Mouse (Mus musculus): ENCODE results near the gene Hypk. TPM values are rescaled to one million over a fixed set of nuclear protein-coding genes. Genes with fewer than 3 reads are reported as not detected.
A peak's percentile ranks its signal among the peaks of the same experiment; 100 is the strongest.
"Not testable (repeated sequence)": the region's sequence is repeated elsewhere in the genome, so short reads cannot be mapped to it uniquely, and the experiment has no call there.

Gene Hypk
- total and polyA plus RNA-seq, 3 experiments: 17.6 to 79.7 TPM; not detected in 1

GRCm38 (mm10) chr2:121474180-121474535 is 21.1 kb downstream of the Hypk start:
- Histone ChIP-seq H3K4me1 (ENCODE audit: control insufficient read depth in 1 of 2, insufficient read depth in 2 of 2, low read length in 2 of 2) (peaks cover 0 to 2% of the 10 kb centered on the region in 2 experiments; a peak in 3 of 4 replicates), H3K4me3 (ENCODE audit: control insufficient read depth in 1 of 2, insufficient read depth in 1 of 2, low read depth in 2 of 2, low read length in 2 of 2) (peak overlapping the region; percentile 72 to 90), H3K27me3 (ENCODE audit: control insufficient read depth in 1 of 2, insufficient read depth in 2 of 2, low read length in 2 of 2) (no peaks in the 10 kb centered on the region), H3K9me3 (replicated peaks; ENCODE audit: insufficient read depth, low read length) (no peaks in the 10 kb centered on the region), H3K79me2 (ENCODE audit: control insufficient read depth, insufficient read depth, low read length, poor library complexity) (peaks cover 6% of the 10 kb centered on the region), H3K9ac (ENCODE audit: control insufficient read depth, low read depth, low read length, poor library complexity, severe bottlenecking) (peak overlapping the region; percentile 91), H3K27ac (ENCODE audit: control insufficient read depth, low read depth, low read length) (peak overlapping the region; percentile 95), H3K36me3 (ENCODE audit: control insufficient read depth in 1 of 2, insufficient read depth in 2 of 2, low read length in 2 of 2) (peaks cover 0 to 2% of the 10 kb centered on the region in 2 experiments; a peak in 2 of 4 replicates)
- TF ChIP-seq MYB (IDR thresholded peaks at IDR 0.05; ENCODE audit: low read depth, low read length): no peak
- TF ChIP-seq MXI1 (IDR thresholded peaks at IDR 0.05; ENCODE audit: low read depth, low read length): 0 out of 2 replicates have a peak, but pooled peaks have one; percentile 7
- no peak for TF ChIP-seq CHD2 (IDR thresholded peaks at IDR 0.05; ENCODE audit: low read length)
- TF ChIP-seq POLR2A (IDR thresholded peaks at IDR 0.05; ENCODE audit: control insufficient read depth in 1 of 2, insufficient read depth in 1 of 2, low read depth in 1 of 2, low read length in 2 of 2, poor library complexity in 1 of 2): 0 out of 4 replicates have a peak, but pooled peaks of 1 of the 2 experiments have one; percentile 30
- TF ChIP-seq ZNF384 (IDR thresholded peaks at IDR 0.05; ENCODE audit: low read depth, low read length): no peak
- no peak for TF ChIP-seq RAD21 (IDR thresholded peaks at IDR 0.05; ENCODE audit: low read depth, low read length)
- no peak for TF ChIP-seq MAZ (IDR thresholded peaks at IDR 0.05; ENCODE audit: low read depth, low read length)
- peak; percentile 50 for DNase-seq (ENCODE audit: low read depth, low spot score)

GRCm38 (mm10) chr2:121475306-121475705 is 22.2 kb downstream of the Hypk start:
- H3K79me2 ChIP-seq (ENCODE audit: control insufficient read depth, insufficient read depth, low read length, poor library complexity); H3K9ac ChIP-seq (ENCODE audit: control insufficient read depth, low read depth, low read length, poor library complexity, severe bottlenecking); H3K27ac ChIP-seq (ENCODE audit: control insufficient read depth, low read depth, low read length); H3K27me3 ChIP-seq (ENCODE audit: control insufficient read depth in 1 of 2, insufficient read depth in 2 of 2, low read length in 2 of 2); DNase-seq (ENCODE audit: low read depth, low spot score); H3K9me3 ChIP-seq (replicated peaks; ENCODE audit: insufficient read depth, low read length); H3K36me3 ChIP-seq (ENCODE audit: control insufficient read depth in 1 of 2, insufficient read depth in 2 of 2, low read length in 2 of 2); H3K4me1 ChIP-seq (ENCODE audit: control insufficient read depth in 1 of 2, insufficient read depth in 2 of 2, low read length in 2 of 2); H3K4me3 ChIP-seq (ENCODE audit: control insufficient read depth in 1 of 2, insufficient read depth in 1 of 2, low read depth in 2 of 2, low read length in 2 of 2): not testable (repeated sequence)

GRCm38 (mm10) chr2:121477491-121478266 is 24.6 kb downstream of the Hypk start:
- H3K4me1 ChIP-seq (ENCODE audit: control insufficient read depth in 1 of 2, insufficient read depth in 2 of 2, low read length in 2 of 2): peaks cover 0 to 2% of the 10 kb centered on the region in 2 experiments; a peak in 3 of 4 replicates
- H3K27ac ChIP-seq (ENCODE audit: control insufficient read depth, low read depth, low read length): no peak overlapping the region
- H3K4me3 ChIP-seq (ENCODE audit: control insufficient read depth in 1 of 2, insufficient read depth in 1 of 2, low read depth in 2 of 2, low read length in 2 of 2): no peak overlapping the region
- no peaks in the 10 kb centered on the region for H3K9me3 ChIP-seq (replicated peaks; ENCODE audit: insufficient read depth, low read length)
- no peak overlapping the region for H3K9ac ChIP-seq (ENCODE audit: control insufficient read depth, low read depth, low read length, poor library complexity, severe bottlenecking)
- H3K36me3 ChIP-seq (ENCODE audit: control insufficient read depth in 1 of 2, insufficient read depth in 2 of 2, low read length in 2 of 2): peaks cover 0 to 2% of the 10 kb centered on the region in 2 experiments; a peak in 2 of 4 replicates
- DNase-seq (ENCODE audit: low read depth, low spot score): no peak
- no peaks in the 10 kb centered on the region for H3K27me3 ChIP-seq (ENCODE audit: control insufficient read depth in 1 of 2, insufficient read depth in 2 of 2, low read length in 2 of 2)
- TF ChIP-seq ZMIZ1 (IDR thresholded peaks at IDR 0.05; ENCODE audit: low read depth, low read length) (no peak), TBP (IDR thresholded peaks at IDR 0.05; ENCODE audit: low read depth, low read length) (0 out of 2 replicates have a peak, but pooled peaks have one; percentile 51), TCF12 (IDR thresholded peaks at IDR 0.05; ENCODE audit: low read depth, low read length) (no peak), CHD1 (IDR thresholded peaks at IDR 0.05; ENCODE audit: low read depth, low read length) (no peak), SMC3 (IDR thresholded peaks at IDR 0.05; ENCODE audit: low read depth, low read length) (no peak), POLR2A (IDR thresholded peaks at IDR 0.05; ENCODE audit: control insufficient read depth in 1 of 2, insufficient read depth in 1 of 2, low read depth in 1 of 2, low read length in 2 of 2, poor library complexity in 1 of 2) (no peak), MAX (IDR thresholded peaks at IDR 0.05; ENCODE audit: low read length) (no peak), KAT2A (conservative IDR thresholded peaks at IDR 0.05; ENCODE audit: low read depth, low read length) (no peak), ZNF384 (IDR thresholded peaks at IDR 0.05; ENCODE audit: low read depth, low read length) (peak; percentile 63; the same call in 1 of the 2 replicates)
- H3K79me2 ChIP-seq (ENCODE audit: control insufficient read depth, insufficient read depth, low read length, poor library complexity): peaks cover 3% of the 10 kb centered on the region; the same call in 1 of the 2 replicates
